Mouse (Mus musculus): ENCODE measurements at regions not wholly inside any gene's neighbourhood (a gene's known extent, or its start where the extent isn't known, plus 50 kb on each side); places are given as distances from the start of the nearest gene placed in this dataset.
"Not testable (repeated sequence)": the region's sequence is repeated elsewhere in the genome, so short reads cannot be mapped to it uniquely, and the experiment has no call there.

DNA sequence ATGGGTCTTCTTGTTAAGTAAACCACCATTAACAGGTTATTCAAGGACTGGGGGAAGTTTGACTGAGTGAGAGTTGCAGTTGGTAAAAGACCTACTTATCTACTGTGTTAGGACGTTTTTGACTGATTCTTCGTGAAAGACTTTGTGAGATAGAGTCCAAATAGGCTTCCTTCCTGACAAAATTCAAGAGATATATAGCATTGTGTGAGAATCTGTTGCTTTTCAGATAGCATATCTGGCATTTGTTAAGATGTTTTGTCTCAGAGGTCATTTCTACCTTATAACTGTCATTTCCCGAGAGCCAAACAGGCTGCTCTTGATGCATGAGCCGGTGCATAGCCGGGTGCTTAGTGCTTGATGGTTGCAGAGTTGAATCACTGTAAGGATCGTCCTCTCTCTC, 214.8 kb downstream of the Pten start:
- no peak for DNase-seq (ENCODE audit: low spot score)

- DNase-seq (ENCODE audit: low spot score): no peak
These were observed 215.8 kb downstream of the Pten start for GRCm38 (mm10) chr19:32973130-32973529.

GRCm38 (mm10) chr19:32974778-32975240, 217.5 kb downstream of the Pten start:
- peak; percentile 15 for DNase-seq (ENCODE audit: low spot score)

- no peak for DNase-seq (ENCODE audit: low spot score)
These were observed 218.0 kb downstream of the Pten start for GRCm38 (mm10) chr19:32975303-32975702.

GRCm38 (mm10) chr19:32976507-32976906, 219.2 kb downstream of the Pten start:
- no peak for DNase-seq (ENCODE audit: low spot score)

- DNase-seq (ENCODE audit: low spot score): no peak
These were observed 220.9 kb downstream of the Pten start for GRCm38 (mm10) chr19:32978037-32978745.

GRCm38 (mm10) chr19:32980142-32980541, 222.8 kb downstream of the Pten start:
- no peak for DNase-seq (ENCODE audit: low spot score)

- no peak for DNase-seq (ENCODE audit: low spot score)
These were observed 231.4 kb downstream of the Pten start for GRCm38 (mm10) chr19:32988713-32989112.

- DNase-seq (ENCODE audit: low spot score): no peak
These were observed 232.0 kb downstream of the Pten start for GRCm38 (mm10) chr19:32989346-32989745.

GRCm38 (mm10) chr19:32990576-32990975, 233.3 kb downstream of the Pten start:
- no peak for DNase-seq (ENCODE audit: low spot score)

DNA sequence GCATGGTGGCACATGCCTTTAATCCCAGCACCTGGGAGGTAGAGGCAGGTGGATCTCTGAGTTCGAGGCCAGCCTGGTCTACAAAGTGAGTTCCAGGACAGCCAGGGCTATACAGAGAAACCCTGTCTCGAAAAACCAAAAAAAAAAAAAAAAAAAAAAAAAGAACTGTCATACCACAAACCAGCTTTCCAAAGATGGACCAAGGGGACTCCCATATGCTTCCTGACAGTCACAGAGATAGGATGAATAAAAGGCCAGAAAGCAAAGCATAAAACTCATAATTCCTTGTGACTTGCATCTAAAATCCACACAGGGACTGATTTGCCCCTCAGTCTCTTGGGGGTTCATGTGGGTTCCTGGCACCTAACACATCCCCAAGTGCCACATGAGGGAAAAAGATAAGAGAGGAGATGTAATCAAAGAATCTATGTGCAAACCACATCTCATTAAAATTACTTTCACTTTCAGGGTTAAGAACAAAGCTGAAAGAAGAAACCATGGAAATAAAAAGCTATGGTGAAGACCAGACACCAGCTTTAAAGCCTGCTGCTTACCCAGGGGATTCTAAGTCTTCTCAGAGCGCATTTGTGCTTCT, 241.4 kb downstream of the Pten start:
- no peak for DNase-seq (ENCODE audit: low spot score)

GRCm38 (mm10) chr19:33007582-33007981, 250.3 kb downstream of the Pten start:
- no peak for DNase-seq (ENCODE audit: low spot score)

DNA sequence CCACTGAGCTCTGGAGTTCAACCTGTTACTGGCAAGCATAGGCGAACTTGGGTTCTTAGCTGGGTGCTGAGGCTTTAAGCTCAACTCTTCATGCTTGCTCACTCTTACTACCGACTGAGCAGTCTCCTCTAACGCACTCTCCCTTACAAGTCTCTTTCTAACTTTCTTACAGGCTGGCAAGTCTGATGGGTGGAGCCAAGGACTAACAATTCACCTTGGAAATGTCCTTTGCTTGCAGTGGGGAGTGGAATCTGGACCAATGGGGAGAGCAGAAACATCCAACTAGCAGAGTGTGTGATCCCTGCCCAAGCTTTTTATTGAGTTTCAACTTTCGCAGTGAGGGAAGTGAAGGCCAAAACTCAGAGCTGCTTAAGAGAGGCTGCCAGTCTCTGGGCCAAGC, 250.8 kb downstream of the Pten start:
- no peak for DNase-seq (ENCODE audit: low spot score)

DNA sequence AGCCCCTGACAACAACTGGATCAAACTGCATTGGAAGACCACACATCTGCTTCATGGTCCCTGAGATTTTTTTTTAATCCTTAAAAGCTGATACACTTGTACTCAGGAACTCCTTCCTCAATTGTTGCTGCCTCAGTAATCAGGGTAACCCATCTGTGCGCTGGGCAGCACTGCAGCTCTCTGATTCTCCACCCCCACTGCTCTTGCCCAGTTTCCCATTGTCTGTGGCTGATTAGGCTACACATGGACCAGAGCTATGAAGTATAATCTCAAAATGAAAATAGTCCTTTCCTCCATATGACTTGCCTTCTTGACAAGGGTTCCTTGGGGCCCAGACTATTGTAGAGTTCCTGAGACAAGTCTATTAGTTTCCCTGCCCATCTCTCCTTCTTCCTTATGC, 251.5 kb downstream of the Pten start:
- DNase-seq (ENCODE audit: low spot score): no peak

GRCm38 (mm10) chr19:33010886-33011446, 253.7 kb downstream of the Pten start:
- DNase-seq (ENCODE audit: low spot score): no peak

GRCm38 (mm10) chr19:33014879-33015278, 257.6 kb downstream of the Pten start:
- not testable (repeated sequence) for DNase-seq (ENCODE audit: low spot score)

DNA sequence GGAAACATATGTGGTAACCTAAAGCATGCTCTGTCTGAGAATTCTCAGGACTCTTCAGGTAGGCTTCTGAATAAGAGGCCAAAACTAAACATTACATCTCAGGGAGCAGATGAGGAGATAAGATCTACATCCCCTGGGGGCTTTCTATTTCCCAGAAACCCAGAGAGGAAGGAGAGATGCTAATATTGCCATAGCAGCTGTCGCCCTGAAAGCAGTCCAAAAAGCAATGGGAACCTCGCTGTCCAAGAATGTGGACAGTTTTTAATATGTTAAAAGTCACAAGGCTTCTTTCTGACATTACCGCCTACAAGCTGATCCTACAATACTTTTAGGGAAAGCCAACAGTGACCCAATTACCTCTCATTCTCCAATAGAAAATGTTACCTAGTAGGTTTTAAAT, 263.9 kb downstream of the Pten start:
- no peak for DNase-seq (ENCODE audit: low spot score)

DNA sequence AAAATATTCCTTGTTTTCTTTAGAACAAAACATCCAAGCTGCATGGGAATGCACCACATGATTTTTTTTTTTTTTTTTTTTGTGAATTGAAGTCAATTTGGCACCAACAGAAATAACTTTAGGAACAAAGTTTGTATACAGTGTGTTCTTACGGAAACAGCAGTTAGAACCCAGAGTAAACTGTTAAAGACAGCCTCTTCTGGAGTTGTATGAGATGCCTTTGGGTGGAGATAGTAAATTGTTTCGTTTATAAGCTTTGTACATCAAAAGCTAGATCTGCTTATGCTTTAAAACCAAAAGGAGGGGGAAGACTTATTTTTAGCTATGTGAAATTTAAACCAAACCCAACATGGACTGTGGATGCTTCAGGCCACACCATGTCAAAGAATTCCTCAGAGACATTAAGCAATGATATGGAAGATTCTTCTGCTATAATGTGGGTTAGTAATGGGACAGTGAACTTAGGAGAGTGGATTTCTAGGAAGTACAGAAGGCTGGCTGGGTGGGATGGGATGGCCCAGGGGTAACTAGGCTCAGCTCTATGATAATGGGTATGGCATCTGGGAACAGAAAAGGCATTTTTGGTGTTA, 265.6 kb downstream of the Pten start:
- DNase-seq (ENCODE audit: low spot score): no peak

GRCm38 (mm10) chr19:33029688-33030444, 272.6 kb downstream of the Pten start:
- no peak for DNase-seq (ENCODE audit: low spot score)

- no peak for DNase-seq (ENCODE audit: low spot score)
These were observed 283.2 kb downstream of the Pten start for GRCm38 (mm10) chr19:33040512-33040911.

- no peak for DNase-seq (ENCODE audit: low spot score)
These were observed 283.7 kb downstream of the Pten start for GRCm38 (mm10) chr19:33040991-33041390.

GRCm38 (mm10) chr19:33042760-33043159, 285.5 kb downstream of the Pten start:
- no peak for DNase-seq (ENCODE audit: low spot score)
